In genomic region chr4:129795151-129795860, GRCm38 (mm10) we compare ENCODE assay signal across 8 mouse cellular contexts. TPM values are rescaled to one million over a fixed set of nuclear protein-coding genes. Genes with fewer than 3 reads are reported as not detected.
DNase-seq lines count a peak whose midpoint lies in the region; ATAC-seq and TF ChIP-seq lines count a peak whose summit lies in the region.

No protein-coding gene starts in this region.

- peak; percentile 84 for ATAC-seq in embryonic facial prominence, embryonic 11.5 days (replicated peaks; ENCODE audit: insufficient number of reproducible peaks, low FRiP score, low TSS enrichment, low read depth)
- peak; percentile 68 for ATAC-seq in kidney, postnatal 0 days (replicated peaks; ENCODE audit: low FRiP score, low read depth)
- ATAC-seq in stomach, embryonic 15.5 days (ENCODE audit: insufficient read depth, low FRiP score, low read depth) = peak; percentile 74

- 5% methylated on average over 17 of the region's 17 CpGs for WGBS in embryonic facial prominence, embryonic 11.5 days
- 3% methylated on average over 17 of the region's 17 CpGs for WGBS in heart, embryonic 10.5 days
- 6% methylated on average over 17 of the region's 17 CpGs for WGBS in kidney, postnatal 0 days
- WGBS in stomach, embryonic 15.5 days = 9% methylated on average over 17 of the region's 17 CpGs

- no peaks in the 10 kb centered on the region for H3K9me3 ChIP-seq in embryonic facial prominence, embryonic 11.5 days (replicated peaks; ENCODE audit: control insufficient read depth, low read length)
- no peaks in the 10 kb centered on the region for H3K9me3 ChIP-seq in heart, embryonic 10.5 days
- H3K9me3 ChIP-seq in kidney, postnatal 0 days (replicated peaks; ENCODE audit: low read length) = no peaks in the 10 kb centered on the region
- no peaks in the 10 kb centered on the region for H3K9me3 ChIP-seq in stomach, embryonic 15.5 days

- peak overlapping the region; percentile 7; the same call in 1 of the 2 replicates for H3K4me2 ChIP-seq in embryonic facial prominence, embryonic 11.5 days (ENCODE audit: low read depth, low read length)
- peak overlapping the region; percentile 41 for H3K4me2 ChIP-seq in kidney, postnatal 0 days (ENCODE audit: low read length)
- H3K4me2 ChIP-seq in stomach, embryonic 15.5 days = peak overlapping the region; percentile 53

- no peak overlapping the region for H3K4me3 ChIP-seq in embryonic facial prominence, embryonic 11.5 days (ENCODE audit: low read depth, low read length)
- H3K4me3 ChIP-seq in heart, embryonic 10.5 days = peak overlapping the region; percentile 35
- H3K4me3 ChIP-seq in kidney, postnatal 0 days (replicated peaks; ENCODE audit: low read depth, low read length) = no peak overlapping the region
- H3K4me3 ChIP-seq in stomach, embryonic 15.5 days (replicated peaks) = peak overlapping the region; percentile 25

- peak; percentile 72 for DNase-seq in R1 (ENCODE audit: low read depth, low spot score)
- DNase-seq in embryonic facial prominence, embryonic 11.5 days (ENCODE audit: low spot score) = peak; percentile 78
- DNase-seq in heart, embryonic 10.5 days (ENCODE audit: low spot score) = no peak
- peak; percentile 94 for DNase-seq in kidney, postnatal 0 days (ENCODE audit: low spot score)
- peak; percentile 88 for DNase-seq in lung, postnatal 25 days (ENCODE audit: low spot score)
- DNase-seq in thymus, postnatal 0 days (ENCODE audit: low spot score) = no peak
- DNase-seq in cerebellum, adult 18-20 months = no peak

- no peak for TF ChIP-seq CTCF in kidney, postnatal 0 days (IDR thresholded peaks at IDR 0.05; ENCODE audit: low read depth)

- no peaks in the 10 kb centered on the region for H3K36me3 ChIP-seq in embryonic facial prominence, embryonic 11.5 days (replicated peaks; ENCODE audit: control insufficient read depth, insufficient read depth, low read depth, low read length)
- H3K36me3 ChIP-seq in heart, embryonic 10.5 days = no peaks in the 10 kb centered on the region
- H3K36me3 ChIP-seq in kidney, postnatal 0 days (ENCODE audit: insufficient read depth, low read length) = no peaks in the 10 kb centered on the region
- no peaks in the 10 kb centered on the region for H3K36me3 ChIP-seq in stomach, embryonic 15.5 days

- peak overlapping the region; percentile 4 for H3K9ac ChIP-seq in embryonic facial prominence, embryonic 11.5 days (replicated peaks; ENCODE audit: low read length)
- no peak overlapping the region for H3K9ac ChIP-seq in kidney, postnatal 0 days (ENCODE audit: low read depth, low read length)
- H3K9ac ChIP-seq in stomach, embryonic 15.5 days = no peak overlapping the region; the same call in 1 of the 2 replicates

- H3K4me1 ChIP-seq in embryonic facial prominence, embryonic 11.5 days (ENCODE audit: control insufficient read depth, insufficient read depth, low read length) = peaks cover 3% of the 10 kb centered on the region; the same call in 1 of the 2 replicates
- peaks cover 54% of the 10 kb centered on the region for H3K4me1 ChIP-seq in heart, embryonic 10.5 days
- H3K4me1 ChIP-seq in kidney, postnatal 0 days (replicated peaks; ENCODE audit: insufficient read depth, low read length) = peaks cover 13% of the 10 kb centered on the region
- peaks cover 21% of the 10 kb centered on the region for H3K4me1 ChIP-seq in stomach, embryonic 15.5 days

- no peaks in the 10 kb centered on the region for H3K27me3 ChIP-seq in embryonic facial prominence, embryonic 11.5 days (ENCODE audit: control insufficient read depth, insufficient read depth, low read length)
- H3K27me3 ChIP-seq in heart, embryonic 10.5 days (ENCODE audit: insufficient read depth, poor library complexity, severe bottlenecking) = no peaks in the 10 kb centered on the region
- no peaks in the 10 kb centered on the region for H3K27me3 ChIP-seq in kidney, postnatal 0 days (ENCODE audit: insufficient read depth, low read length)
- H3K27me3 ChIP-seq in stomach, embryonic 15.5 days (replicated peaks) = no peaks in the 10 kb centered on the region

- H3K27ac ChIP-seq in embryonic facial prominence, embryonic 11.5 days (replicated peaks; ENCODE audit: low read depth, low read length) = peak overlapping the region; percentile 71
- H3K27ac ChIP-seq in heart, embryonic 10.5 days = peak overlapping the region; percentile 86
- H3K27ac ChIP-seq in kidney, postnatal 0 days = peak overlapping the region; percentile 86
- H3K27ac ChIP-seq in stomach, embryonic 15.5 days = peak overlapping the region; percentile 95

RNA-seq across cellular contexts. Expression of gene Ptp4a2, which starts 15.7 kb away (rescaled TPM):
- polyA plus RNA-seq in embryonic facial prominence, embryonic 11.5 days (2014; fragmentation: Nextera tagmentation; extraction: Ambion mirVana) = 325 and 376 TPM in 2 replicates
- polyA plus RNA-seq in heart, embryonic 10.5 days (2016; fragmentation: Nextera tagmentation; extraction: Ambion mirVana) = 348 and 351 TPM in 2 replicates
- polyA plus RNA-seq in kidney, postnatal 0 days (2015; fragmentation: Nextera tagmentation; extraction: Ambion mirVana) = 383 and 402 TPM in 2 replicates
- polyA plus RNA-seq in stomach, embryonic 15.5 days (2015; fragmentation: Nextera tagmentation; extraction: Ambion mirVana) = 318 and 349 TPM in 2 replicates
- 526 and 559 TPM in 2 replicates for polyA plus RNA-seq in thymus, postnatal 0 days (2015; fragmentation: Nextera tagmentation; extraction: Ambion mirVana)

RNA-seq across cellular contexts. Expression of gene Khdrbs1, which starts 53.2 kb away (rescaled TPM):
- polyA plus RNA-seq in embryonic facial prominence, embryonic 11.5 days (2014; fragmentation: Nextera tagmentation; extraction: Ambion mirVana) = 175 and 193 TPM in 2 replicates
- 93.7 and 115 TPM in 2 replicates for polyA plus RNA-seq in heart, embryonic 10.5 days (2016; fragmentation: Nextera tagmentation; extraction: Ambion mirVana)
- polyA plus RNA-seq in kidney, postnatal 0 days (2015; fragmentation: Nextera tagmentation; extraction: Ambion mirVana) = 86.4 and 90.6 TPM in 2 replicates
- 91.4 and 96.2 TPM in 2 replicates for polyA plus RNA-seq in stomach, embryonic 15.5 days (2015; fragmentation: Nextera tagmentation; extraction: Ambion mirVana)
- polyA plus RNA-seq in thymus, postnatal 0 days (2015; fragmentation: Nextera tagmentation; extraction: Ambion mirVana) = 127 and 145 TPM in 2 replicates

Comparison
In these comparisons a context has a peak if more than half of its experiments do, and no peak if none do; other contexts are left out.
1. DNase-seq: peak in R1 (single experiment), embryonic facial prominence, embryonic 11.5 days (single experiment), kidney, postnatal 0 days (single experiment) and lung, postnatal 25 days (single experiment); none in heart, embryonic 10.5 days (single experiment), thymus, postnatal 0 days (single experiment) and cerebellum, adult 18-20 months (0 of 2).
2. H3K4me3 ChIP-seq: peak in heart, embryonic 10.5 days (single experiment) and stomach, embryonic 15.5 days (single experiment); none in embryonic facial prominence, embryonic 11.5 days (single experiment) and kidney, postnatal 0 days (single experiment).
3. Peak in every context shown above with its lines, with median percentiles within 50 percentile points of each other: ATAC-seq, H3K27ac ChIP-seq and H3K4me2 ChIP-seq.